Mouse (Mus musculus) kidney, postnatal 25 days (tissue): ENCODE data around the gene 4930523C07Rik.
A peak's percentile ranks its signal among the peaks of the same experiment; 100 is the strongest.

Experiments
- DNase-seq, 2 experiments: peaks; one replicate each; pipeline ENCODE4 v3.0.0; 2021; ENCODE audit warnings: mixed read lengths in 2 of 2

The 4930523C07Rik gene

DNA sequence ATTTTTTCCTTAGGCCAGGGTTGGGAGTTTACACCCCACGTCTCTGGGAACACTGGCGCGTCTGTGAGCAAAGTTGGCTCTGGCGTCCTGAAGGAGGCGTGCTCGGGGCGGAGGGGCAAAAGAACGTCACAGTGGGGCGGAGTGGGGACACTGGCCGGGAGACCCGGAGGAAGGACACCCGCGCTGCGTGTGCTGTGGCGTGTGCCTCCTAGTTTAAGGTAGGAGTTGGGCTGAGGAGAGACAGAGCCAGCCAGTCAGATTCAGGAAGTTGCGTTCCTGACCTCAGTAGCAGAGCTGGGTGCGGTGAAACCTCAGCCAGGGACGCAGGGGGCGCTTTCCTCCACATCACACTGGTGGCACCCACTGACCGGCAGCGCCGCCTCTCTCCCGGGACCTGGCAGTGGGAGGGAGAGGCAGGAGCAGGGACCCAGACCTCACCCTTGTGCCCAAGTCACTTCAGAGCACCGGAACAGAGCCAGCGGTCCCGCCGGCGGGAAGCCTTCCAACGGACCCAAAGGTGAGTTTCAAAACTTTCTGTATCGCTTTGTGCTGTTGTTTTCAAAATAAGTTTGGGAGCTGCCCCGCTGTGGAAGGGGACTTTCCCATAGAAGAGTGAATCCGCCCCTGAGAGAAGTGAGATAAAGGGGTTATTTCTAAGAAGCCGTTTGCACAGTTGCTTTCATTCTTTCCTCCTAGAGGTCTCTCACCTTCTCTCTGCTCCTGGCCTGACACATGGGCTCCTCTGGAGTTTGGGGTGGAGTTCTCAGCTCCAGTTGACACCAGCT, at the start of gene 4930523C07Rik:
TSS of gene 4930523C07Rik (plus strand) at position 146 of the 785 bp plus-strand sequence.
- peak; percentile 82 to 91 for DNase-seq

DNA sequence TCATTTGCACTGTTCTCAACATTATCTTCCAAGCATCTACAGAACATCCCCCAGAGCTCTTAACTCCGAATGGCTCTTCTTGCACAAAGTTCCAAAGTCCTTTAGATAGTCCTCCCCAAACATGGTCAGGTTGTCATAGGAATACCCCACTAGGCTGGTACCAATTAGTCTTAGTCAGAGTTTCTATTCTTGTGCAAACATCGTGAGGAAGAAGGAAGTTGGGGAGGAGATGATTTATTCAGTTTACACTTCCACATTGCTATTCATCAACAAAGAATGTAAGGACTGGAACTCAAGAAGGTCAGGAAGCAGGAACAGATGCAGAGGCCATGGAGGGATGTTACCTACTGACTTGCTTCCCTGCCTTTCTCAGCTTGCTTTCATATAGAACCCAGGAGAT, 46.9 kb upstream of the 4930523C07Rik start:
- no peak for DNase-seq

DNA sequence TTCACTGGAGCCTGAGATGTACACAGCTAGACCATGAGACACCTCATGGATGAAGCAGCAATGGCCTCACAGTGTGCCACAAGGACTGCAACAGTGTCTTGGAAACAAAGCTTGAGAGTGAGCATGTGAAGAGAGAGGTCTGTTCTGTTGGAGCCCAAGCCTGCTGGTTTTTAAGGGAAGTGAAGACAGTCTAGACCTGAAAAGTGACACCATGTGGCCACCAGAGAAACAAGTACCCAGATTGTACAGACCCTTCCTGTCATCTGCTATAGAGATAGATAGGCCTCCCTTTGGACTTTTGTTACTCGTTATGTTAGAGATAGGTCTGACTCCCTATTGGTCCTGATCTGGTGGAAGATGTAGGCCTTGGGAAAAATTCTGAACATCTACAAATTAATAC, 45.8 kb upstream of the 4930523C07Rik start:
- DNase-seq, result no peak

DNA sequence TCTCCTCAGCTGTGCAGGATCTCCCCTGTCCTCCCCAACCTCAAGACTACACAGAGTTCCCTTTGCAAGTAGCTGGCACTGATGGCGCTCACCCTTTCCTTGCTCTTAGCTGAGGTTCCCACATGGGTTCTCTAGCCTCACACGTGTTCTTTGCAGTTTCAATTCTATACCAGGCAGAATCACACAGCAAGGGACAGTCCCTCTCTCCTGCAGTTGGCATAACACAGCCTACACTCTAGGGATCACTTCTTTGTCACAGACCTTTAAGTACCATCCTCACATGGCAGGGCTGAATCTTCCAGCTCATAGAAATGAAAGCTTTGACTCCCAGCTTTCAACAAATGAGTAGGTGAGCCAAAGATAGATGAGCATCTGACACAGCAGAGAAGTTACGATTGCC, 45.0 kb upstream of the 4930523C07Rik start:
- DNase-seq, result no peak

DNA sequence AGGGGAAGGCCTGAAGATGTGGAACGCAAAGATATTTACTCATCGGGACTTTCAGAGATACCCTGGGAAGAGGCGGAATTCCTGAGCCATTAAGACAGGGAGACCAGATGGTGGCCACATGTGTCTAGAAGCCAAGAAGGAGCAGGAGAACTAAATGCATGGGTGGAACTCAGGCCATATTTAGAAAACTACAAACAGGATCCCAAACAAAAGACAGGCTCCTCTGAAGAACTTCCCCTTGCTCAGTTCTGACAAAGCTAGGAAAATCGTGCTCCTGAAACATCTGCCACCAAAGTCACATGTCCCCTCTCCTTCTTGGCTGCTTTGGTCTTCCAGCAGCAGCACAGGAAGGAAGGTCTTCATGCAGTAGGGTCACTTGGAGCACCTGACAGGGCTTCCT, 38.9 kb upstream of the 4930523C07Rik start:
- no peak for DNase-seq

DNA sequence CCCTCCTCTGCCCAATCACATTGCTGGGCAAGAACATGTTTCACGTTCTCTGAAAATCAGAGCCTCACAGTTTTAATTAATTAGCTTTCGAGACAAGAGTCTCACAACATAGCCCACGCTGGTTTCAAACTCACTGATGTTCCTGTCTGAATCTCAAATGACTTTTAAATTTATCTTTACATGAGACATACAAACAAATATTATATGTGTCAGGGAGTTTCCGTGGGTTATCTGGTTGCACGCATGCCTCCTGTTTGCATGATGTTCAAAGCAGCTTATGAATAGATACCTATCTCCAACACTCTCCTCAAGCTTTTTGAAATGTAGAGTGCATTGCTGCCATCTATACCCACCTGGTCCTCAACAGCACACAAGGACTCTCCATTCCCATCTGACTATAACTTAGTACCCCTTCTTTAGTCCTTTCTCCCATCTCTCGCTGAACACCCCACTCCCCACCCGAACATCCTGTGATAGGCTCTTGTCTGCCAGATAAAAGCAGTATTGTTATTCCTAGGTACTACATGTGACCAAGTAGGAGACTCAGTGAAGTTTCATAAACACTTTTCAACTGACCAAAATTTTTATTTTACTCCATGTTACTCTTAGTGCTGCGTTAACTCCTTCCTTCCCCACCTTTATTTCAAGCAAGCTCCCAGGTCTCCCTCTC, 37.1 kb upstream of the 4930523C07Rik start:
- DNase-seq, result no peak

DNA sequence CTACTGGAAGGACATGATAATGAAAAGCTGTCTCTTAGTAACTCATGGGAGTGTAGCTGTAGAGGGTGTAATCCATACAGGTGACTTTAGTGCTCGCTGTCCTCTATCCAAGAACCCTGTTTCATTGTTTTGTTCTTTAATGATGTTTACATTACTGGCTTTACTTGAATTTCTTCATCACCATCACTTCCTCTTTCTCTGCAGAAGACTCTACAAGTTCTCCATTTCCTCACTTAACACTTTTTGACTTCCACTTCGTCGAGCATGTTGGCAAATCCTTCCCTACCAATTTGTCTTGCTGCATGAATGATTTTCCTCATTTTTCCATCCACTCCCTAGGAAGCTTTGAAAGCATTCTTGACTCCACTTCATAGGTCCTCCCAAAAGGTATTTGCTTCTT, 31.1 kb upstream of the 4930523C07Rik start:
- no peak for DNase-seq

DNA sequence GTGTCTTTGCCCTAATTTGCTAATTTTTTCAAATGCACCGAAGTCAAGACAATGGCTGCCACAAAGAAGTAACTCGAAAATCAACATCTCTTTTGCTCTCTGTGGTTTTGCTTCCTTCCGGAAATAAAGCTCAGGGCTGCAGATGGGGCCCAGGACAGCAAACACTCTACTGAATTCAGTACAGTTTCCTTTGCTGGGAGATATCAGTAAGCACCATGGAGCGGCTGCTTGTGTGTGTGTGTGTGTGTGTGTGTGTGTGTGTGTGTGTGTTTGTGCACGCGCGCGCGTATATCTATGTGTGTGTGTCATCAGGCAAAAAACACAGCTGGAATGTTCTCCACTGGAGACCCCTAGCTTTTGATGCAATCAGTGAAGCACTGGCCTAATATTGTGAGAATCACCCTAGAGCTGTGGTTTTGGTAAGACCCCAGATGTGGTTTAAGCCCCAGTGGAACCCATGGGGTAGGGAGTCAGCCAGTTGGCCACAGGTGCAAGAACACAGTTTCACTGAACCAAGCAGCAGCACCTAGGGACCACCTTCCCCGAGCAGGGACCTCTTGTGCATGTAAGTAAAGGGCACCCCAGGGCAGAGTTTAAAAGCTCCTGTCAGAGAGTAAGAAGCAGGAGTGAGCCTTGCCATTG, 19.7 kb upstream of the 4930523C07Rik start:
- no peak for DNase-seq

DNA sequence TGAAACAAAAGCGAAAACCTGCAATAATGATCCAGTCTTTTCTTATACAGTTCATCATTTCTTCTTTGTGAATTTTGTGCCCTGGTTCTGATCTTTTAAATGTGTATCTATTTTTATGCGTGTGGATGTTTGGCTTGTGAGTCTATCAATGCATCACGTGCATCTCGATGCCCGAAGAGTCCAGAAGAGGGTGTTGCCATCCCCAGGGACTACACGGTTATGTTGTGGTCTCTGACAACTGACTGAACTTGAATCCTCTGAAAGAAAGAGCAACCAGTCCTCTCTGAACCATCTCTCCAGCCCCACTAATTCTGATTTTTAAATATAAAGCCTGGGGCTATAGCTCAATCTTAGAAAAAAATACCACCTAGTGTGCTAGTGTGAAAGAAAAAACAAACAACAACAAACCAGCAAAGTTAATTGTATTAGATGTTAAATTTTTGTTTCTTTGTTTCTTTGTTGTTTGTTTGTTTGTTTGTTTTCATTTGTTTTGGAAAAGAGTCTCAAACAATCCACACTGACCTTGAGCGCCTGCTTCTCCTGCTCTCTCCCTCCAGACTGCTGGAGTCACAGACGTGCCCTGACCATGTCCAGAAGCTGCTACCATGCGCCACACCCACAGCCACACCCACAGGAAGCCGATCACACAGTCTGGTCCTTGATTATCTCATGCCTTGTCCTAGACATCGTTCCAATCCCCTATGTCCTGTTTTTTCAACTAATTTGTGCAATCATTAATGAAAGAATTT, 18.9 kb upstream of the 4930523C07Rik start:
- DNase-seq, result no peak

DNA sequence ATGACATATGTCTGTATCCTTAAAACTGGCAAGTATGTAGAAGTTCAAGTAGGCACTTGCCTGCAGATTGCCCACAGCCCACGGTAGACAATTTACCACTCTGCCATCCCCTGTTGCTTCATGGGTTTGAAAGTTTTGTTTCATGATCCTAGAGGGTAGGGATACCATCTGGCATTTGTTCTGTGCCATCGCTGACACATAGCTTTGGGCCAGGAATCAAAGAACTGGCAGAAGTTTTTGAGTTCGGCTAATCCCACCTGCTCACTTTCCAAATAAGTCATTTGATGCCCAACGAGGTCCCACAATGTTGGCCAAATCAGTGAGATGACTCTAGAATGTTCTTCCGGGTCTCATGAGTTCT, 18.3 kb upstream of the 4930523C07Rik start:
- DNase-seq, result no peak

DNA sequence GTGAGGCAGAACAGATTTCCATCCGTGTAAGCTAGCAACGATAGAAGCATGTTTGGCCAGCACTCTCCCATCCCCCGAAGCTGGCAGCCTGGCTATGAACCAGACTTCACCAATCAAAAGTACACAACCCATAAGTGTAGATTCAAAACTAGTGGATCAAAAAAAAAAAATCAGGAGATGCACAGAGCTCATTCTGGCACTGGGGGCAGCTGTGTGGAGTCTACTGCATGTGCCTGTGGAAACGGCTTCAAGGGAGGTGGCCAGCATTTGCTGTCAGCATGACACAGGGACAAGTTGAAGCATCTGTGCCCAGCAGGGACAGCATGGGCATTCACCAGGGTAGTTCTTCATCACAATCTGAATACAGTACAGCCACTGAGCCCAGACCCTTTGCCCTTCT, 16.2 kb upstream of the 4930523C07Rik start:
- no peak for DNase-seq

DNA sequence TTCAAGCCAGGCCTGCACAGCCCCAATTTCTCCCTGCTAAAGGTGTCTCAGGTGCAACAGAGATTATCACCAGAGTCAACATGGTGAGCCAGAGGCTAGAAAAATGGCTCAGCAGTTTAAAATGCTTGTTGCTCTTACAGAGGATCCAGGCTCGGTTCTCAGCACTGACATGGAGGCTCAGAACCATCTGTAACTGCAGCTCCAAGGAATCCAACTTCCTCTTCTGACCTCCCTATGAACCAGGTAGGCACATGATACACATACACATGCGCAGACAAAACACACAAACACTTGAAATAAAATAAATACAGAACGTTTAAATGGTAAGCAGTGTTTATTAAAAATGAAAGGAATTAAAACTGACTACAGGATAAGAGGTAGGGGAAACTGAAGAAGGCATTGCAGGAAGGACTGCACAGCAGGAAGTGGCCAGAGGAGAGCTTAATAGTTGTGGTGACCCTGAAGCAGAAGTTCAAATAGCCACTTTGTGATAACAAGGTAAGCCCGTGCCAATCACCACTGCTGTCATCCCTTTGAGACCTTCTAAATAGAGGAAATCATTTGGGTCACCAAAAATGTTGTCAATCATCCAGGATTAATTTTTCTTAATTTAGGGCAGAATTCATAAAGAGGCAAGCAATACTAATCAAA, 10.1 kb upstream of the 4930523C07Rik start:
- no peak for DNase-seq

DNA sequence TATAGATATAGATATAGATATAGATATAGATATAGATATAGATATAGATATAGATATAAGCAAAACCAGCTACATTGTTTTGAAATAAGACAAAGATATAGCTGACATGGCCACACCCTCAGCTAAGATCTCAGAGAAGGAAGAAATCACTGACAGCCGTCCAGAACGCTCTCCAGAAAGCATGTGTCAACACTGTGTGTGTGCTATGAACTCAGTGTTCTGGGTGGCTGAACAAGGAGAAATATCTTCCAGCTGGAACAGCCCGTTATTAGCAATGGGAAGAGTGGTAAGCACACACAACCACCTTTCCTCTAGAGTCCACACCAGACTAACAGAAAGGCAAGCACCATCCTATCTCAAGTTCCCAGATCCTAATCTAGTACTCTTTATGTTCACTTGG, 8.6 kb upstream of the 4930523C07Rik start:
- no peak for DNase-seq

DNA sequence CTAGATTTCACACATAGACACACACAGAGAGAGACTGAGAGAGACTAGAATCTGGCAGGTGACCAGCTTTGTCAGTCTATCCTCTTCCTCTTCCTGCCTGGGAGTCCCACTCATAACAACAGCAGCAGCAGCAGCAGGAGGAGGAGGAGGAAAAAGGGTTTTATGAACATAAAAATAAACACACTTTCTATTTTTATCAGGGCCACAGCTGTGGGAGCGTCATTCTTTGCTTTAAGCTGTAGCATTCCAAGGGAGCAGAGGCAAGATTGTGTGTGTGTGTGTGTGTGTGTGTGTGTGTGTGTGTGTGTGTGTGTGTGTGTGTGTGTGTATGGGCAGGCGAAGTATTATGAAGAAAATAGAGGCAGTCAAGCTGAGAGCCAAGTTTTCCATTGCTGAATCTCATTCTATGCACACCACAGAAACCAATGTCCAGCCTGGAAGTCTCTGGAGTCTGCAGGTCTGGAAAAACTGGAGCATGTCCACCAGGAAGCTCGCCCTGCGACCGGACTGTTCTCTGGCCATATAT, 7.1 kb upstream of the 4930523C07Rik start:
- DNase-seq, result peak; percentile 61 to 66

DNA sequence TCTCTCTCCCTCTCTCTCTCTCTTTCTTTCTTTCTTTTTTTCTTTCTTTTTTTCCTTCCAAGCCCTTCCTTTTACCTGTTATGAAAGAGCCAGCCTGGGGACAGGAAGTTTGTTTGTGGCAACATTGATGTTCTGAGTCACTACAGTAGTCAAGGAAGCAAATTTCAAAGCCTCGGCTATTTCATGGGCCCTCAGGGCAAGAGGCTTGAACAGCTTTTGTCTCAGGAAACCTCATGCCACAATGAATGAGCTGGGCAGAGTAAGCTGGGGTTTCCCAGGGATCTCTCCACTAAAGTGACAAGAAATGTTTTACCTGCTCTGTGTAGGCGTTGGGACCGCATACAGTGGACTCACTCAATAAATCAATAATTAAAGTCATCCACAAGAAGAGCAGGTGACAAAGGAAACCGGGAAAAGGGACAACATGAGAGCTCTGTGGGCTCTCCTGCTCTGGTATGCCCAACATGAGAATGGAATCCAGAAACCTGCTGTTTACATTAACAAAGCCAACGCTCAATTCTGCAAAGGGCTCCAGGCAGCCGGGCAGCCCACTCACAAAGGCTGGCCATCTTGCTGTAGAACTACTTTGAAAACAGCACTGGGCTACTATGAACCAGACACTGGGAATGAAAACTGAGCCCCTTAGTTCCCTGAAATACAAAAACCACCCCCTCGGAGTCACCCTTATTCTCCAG, 4.1 kb upstream of the 4930523C07Rik start:
- no peak for DNase-seq

DNA sequence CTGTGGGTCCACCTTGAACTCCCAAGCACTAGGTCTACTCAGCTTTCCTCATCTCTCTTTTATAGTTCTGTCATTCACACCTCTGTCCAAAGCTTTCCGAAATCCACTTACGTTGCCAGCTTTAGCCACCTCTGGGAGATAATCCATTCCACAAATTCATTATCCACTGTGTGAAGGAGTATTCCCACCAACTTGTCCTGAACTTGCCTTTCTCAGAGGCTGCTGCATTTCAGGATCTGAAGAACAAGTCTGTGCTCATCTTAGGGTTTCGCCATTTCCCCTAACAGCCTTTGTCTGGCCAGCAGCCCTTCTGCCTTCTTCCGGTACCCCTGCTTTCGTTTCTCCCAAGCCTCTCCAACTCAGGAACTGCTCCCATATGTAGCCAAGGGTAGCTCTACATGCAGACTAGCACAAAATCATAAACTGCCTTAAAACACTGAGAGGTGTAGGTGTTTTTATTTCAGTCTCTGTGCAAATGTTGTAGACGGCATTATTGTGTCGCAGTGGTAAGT, 2.9 kb upstream of the 4930523C07Rik start:
- DNase-seq, result no peak

DNA sequence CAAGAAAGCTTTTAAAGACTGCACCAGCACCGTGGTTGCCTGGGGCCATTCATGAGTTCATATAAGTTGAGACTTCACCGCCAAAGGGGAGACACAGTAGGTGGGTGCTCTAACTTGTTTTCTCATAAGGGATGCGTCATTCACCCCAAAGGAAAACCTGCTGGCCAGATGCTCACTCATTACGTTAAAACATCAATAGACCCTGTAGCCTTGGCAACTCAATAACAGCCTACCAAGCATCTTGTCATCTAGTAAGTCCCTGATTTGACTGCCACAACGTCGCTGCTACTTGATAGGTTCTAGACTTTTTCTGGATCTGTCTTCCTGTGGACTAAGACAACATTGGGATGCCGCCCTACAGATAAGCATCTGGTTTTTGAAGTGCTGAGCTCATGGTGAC, 1.8 kb upstream of the 4930523C07Rik start:
- no peak for DNase-seq

DNA sequence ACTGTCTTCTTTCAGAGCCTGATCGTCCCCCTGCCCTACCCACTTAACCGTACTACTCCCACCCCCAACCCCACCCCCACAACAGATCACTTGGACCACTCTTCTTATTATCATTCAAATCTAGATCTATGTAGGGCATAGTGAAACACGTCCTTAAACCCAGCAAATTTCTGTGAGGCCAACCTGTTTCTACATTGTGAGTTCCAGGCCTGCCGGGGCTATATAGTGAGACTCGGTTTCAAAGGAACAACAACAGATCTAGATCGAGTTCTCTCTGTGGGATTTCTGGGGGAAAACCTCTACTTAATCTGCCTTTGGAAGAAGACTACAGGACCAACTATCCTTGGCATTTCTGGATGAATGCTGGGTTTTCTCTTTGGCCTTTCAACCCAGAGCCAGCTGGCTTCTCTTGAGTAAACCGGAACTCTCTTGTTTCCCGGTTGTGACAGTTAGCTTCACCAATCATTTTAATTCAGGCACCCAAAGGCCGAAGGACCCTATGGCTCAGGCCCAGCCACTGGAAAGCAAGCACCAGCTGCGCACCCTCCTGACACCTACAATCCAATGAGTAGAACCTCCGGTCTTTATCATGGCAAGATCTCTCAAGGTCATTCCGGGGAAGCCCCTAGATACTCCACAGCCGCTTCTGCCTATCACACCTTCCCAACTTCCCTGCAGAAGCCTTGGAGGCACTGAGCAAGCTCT, 759 bp upstream of the 4930523C07Rik start:
- DNase-seq, result no peak

DNA sequence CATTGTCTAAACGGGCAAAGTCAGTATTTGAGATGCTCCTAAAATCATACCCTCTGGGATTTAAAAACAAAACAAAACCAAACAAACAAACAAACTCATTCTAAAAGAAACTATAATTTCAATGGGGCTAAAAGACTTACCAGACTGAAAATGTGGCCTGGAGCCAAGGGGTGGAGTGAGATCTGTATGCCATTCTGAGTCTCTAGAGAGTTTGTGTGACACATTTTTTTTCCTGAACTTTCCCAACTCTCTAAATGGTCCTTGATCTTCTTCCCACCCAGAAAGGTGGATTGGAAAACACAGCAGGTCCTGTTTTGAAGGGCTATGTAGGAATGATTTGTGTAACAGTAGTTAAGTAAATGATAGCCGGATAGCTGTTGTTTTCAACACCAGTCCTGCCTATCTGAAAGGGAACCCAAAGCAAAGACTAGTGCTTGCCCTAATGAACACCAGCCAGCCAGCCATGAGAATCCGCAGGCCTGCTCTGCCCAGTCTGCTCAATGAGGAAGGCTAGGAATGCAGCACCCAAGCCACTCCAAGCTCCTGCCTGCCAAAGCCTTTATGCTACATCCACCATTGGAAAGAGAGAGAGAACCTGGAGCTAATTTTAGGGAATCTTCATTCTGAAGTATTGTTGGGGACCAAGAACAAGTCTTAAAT, 1.0 kb downstream of the 4930523C07Rik start:
- DNase-seq, result peak; percentile 51 to 58

DNA sequence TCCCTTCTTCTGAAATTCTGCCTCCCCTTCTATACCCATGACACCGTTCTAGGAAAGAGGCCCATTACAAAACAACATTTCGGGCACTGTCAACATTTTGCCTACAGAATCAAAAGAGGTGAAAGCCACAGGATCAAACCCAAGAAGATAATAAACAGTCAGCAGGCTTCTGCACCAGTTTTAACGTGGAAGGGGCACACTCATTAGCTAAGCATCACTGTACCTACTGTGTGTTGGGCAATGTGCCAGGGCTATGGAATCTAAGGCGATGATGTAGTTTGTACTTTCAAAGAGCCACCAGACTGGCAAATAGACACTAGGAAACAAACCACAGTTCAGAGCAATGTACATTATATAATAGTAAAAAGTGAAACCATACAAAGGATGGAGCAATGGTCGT, 1.8 kb downstream of the 4930523C07Rik start:
- no peak for DNase-seq
